Mouse (Mus musculus) lung, postnatal 0 days (tissue): ENCODE measurements at regions not wholly inside any gene's neighbourhood (a gene's known extent, or its start where the extent isn't known, plus 50 kb on each side); places are given as distances from the start of the nearest gene placed in this dataset.

Source experiments
- CTCF ChIP-seq: IDR thresholded peaks from 2 replicates; pipeline ENCODE4 v1.5.1; 2016; ENCODE audit warnings: antibody characterized with exemption, mild to moderate bottlenecking
- EP300 ChIP-seq: IDR thresholded peaks from 2 replicates; pipeline ENCODE4 v1.6.1; 2016; ENCODE audit warnings: antibody characterized with exemption, mild to moderate bottlenecking, control low read depth

GRCm38 (mm10) chr2:169504416-169505057 is 83.0 kb downstream of the Gm11011 start:
- TF ChIP-seq CTCF = no peak
- no peak for TF ChIP-seq EP300
